Mouse (Mus musculus) granulocyte monocyte progenitor cell, adult 5-6 weeks (primary cell): ENCODE data around the gene Pin1. TPM values are rescaled to one million over a fixed set of nuclear protein-coding genes. Genes with fewer than 3 reads are reported as not detected.
"Not testable (repeated sequence)": the region's sequence is repeated elsewhere in the genome, so short reads cannot be mapped to it uniquely, and the experiment has no call there.

Experiments
- ATAC-seq: replicated peaks from 2 replicates; pipeline ENCODE4 v1.8.0; 2016; ENCODE audit warnings: mild to moderate bottlenecking, moderate TSS enrichment, inconsistent platforms; ENCODE audit not compliant: poor library complexity, severe bottlenecking
- total RNA-seq, 2 experiments: library from RNA; stranded (forward) in 1 of 2; stranded (reverse) in 1 of 2; fragments of 200-712, 200-1000 nt in 1 of 2; fragments of >200 nt in 1 of 2; fragmentation: Nextera tagmentation in 1 of 2; gene quantifications; 2 replicates each; pipeline ENCODE4 v1.2.3; 2014 to 2017

The Pin1 gene
- total RNA-seq (2014; fragmentation: Nextera tagmentation) (14.8 and 22.5 TPM in 2 replicates), total RNA-seq (2017) (16.1 and 22.4 TPM in 2 replicates)

DNA sequence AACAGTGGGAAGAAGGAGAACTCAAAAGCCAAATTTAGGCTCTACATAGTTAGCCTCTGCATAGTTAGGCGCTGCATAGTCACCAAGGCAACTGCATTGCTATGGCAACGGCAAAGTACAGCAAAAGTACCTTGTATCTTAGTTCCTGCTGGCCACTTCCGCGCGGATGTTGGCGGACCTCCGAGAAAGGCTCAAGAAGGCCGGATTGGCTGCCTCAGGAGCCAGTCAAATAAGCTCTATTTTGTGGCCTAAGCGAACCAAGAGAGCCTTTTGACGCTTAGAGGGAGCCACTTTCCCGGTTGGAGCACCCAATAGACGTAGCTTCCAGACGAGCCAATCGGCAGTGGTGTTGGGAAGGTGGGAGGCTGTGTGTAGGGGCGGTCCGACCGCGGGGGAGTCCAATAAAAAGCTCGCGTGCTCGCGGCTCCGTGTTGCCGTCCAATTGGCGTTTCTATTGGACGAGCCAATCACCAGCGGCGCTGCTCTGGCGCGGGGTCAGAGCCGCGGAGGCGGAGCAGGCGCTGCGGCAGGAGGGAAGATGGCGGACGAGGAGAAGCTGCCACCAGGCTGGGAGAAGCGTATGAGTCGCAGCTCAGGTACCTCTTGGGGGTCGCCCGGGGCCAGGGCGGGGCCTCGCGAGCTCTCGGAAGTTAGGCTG is at the start of gene Pin1:
Gene Pin1, plus strand, starts transcription at position 494 of the 658 bp plus-strand sequence.
- ATAC-seq = peak; percentile 90

DNA sequence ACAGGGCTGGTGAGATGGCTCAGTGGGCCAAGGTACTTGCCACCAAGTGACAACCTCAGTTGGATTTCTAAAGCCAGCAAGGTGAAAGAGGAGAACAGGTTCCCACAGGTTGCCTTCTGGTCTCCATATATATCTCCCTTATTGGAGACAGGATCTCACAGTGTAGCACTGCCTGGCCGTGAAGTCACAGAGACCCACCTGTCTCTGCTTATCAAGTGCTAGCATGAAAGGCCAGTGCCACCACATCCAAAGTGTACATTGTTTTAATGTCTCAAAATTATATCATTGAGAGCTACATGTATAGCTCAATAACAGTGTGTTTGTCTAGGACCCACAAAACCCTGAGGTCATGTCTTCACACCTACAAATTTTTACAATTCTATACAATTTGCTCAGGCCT is 45.6 kb upstream of the Pin1 start:
- ATAC-seq = no peak

DNA sequence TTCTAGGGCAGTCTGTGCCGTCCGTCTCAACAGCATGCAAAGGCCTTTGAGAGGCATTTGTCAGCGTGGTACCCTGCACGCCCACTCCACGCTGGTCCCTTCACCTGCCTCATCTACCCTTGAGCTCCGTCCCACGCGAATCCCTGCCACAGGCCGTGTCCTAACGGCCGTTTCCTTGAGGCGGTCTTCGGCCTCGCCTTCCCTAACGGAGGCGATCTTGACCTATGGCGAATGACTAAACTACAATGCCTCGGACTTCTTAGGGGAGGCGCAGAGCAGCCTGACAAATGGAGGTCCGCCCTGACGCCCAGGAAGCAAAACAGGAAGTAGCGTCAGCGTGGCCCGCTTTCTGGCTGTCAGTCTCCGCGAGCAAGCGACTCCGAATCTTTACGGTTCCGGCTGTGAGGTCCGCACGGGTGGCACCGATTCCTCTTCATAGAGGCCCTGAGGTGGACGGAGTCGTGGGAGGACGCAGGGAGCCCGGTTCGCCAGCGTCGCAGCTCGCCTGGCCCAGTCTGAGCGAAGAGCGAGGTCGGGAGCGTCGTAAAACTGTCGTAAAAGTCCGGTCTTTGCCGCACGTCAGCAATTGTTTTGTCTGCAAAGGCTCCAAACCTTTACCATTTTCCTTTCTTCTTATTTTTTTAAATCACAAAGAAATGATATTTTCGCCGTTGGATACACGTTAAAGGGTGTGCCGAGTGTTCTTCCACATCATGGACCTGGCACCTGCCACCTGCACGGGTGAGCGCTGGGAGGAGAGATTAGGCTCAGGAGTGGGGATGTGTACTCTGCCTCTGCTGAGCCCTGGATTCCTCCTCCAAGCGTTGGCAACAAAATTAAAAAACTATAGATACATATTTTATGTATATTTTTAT is 44.6 kb upstream of the Pin1 start:
- peak; percentile 98 for ATAC-seq

DNA sequence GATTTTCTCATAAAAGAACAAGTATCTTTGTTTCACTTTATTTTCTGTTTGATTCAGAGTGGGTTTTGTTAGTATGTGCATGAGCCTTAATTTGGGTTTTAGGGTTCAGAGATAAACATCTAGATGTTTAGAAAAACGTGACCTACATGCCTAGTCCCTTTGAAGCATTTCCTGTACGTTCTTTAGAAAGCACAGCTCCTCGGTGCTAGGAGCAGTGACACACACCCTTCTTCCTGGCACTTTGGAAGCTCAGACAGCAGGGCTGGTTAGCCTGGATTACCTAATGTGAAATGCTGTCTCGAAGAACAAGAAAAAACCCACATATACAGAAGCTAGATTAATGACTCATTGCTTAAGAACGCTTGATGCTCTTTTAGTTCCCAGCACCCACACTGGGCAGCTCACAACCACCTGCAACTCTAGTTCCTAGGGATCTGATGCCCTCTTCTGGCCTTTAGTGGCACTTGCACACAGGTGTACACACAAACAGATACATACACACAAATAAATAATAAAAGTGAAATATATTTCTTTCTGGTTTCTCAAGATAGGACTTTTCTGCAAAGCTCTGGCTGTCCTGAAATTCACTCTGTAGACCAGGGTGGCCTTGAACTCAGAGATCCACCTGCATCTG is 41.9 kb upstream of the Pin1 start:
- no peak for ATAC-seq

DNA sequence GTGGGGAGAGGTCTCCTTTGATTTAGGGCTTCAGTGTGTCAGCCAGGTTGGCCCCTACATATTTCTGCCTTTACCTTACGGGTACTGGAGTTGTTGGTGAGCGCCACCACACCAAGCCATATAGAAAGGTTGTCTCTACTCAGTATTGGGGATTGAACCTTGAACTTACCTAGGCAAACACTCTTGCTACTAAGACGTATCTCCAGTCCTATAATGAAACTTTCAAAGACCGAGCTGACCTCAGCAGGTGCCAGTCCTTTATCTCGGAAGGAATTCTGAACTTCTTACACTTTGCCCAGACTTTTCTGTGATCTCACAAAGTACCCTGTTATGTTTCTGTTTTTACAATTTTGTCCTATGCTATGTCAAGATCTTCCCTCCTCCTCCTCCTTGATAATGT is 39.9 kb upstream of the Pin1 start:
- no peak for ATAC-seq

DNA sequence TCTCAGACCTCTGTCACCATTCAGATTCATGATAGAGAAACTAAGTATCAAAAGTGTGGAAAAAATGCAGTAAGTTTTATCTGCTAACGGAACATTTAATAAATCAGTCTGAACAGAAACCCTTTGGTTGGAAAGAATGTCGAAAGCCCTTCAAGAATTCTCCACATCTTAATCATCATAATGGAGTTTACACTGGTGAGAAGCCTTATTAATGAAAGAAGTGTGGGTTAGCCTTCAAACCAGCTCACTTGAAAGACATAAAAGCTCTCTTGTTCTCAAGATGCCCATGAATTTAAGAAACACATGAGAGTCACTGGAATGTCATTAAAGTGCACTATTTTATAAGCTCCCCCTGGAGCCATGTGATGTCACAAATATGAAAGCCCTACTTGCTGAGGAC is 35.2 kb upstream of the Pin1 start:
- no peak for ATAC-seq

DNA sequence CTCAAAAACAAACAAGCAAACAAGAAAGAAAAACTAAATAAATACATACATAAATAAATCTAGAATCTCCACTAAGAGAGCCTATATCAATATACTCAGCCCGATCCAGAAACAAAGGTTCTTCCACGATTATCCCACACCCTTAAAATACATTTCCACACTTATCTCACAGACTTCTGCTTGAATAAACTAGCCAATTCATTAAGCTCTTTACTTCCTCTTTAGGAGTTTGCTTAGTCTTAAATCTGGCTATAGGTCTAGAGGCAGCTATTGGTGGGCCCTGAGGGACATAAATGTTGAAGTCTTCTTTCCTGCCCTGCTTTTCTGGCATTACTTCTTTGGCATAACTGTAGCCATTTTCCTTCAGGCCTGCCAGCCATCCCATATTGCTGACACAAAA is 20.6 kb upstream of the Pin1 start:
- no peak for ATAC-seq

DNA sequence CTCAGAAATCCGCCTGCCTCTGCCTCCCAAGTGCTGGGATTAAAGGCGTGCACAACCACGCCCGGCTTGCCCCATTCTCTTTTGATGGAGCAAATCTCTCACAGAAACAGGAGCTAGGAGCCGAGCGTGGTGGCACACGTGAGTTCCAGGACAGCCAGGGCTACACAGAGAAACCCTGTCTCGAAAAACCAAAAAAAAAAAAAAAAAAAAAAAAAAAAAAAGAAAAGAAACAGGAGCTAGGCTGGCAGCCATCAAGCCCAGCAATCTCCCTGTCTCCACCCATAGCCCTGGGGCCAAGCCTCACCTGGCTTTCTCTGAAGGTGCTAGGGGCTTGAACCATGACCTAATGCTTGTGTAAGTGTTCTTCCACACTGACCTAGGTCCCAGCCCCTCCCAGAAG is 16.2 kb upstream of the Pin1 start:
- ATAC-seq = not testable (repeated sequence)

DNA sequence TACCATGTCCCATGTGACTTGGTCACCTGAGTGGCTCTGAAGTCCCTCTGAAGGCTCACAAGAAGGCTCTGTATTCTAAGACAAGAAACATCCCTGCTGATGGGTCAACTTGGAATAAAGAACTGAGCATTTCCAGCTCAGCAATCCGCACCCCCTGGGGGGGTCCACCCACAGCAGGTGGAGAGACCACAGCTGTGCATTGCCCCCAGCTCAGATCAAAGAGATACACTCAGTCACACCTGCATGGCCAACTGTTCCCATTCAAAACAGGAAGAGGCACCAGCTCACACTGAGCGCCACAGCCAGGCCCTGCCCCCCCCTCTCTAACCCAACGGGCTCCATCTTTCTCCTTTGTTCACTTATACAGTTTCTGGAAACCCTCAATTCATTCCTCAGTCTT is 15.6 kb upstream of the Pin1 start:
- no peak for ATAC-seq

DNA sequence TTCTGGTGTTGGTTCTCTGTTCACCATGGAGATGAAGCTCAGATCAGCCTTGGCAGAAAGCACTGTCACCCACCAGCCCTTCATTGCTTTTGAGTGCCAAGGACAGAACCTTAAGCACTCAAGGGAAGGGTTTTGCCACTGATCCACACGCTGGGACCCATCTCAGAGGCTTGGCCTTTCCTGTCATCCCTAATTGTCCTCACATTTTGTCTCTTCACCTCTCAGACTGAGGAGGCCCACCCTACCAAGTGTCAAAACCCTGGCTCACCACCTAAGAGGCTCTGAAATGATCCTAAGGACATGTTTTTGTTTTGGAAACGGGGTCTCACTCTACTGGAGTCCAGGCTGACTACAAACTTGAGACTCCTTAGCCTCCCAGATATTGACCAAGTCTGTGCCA is 15.1 kb upstream of the Pin1 start:
- ATAC-seq = no peak

DNA sequence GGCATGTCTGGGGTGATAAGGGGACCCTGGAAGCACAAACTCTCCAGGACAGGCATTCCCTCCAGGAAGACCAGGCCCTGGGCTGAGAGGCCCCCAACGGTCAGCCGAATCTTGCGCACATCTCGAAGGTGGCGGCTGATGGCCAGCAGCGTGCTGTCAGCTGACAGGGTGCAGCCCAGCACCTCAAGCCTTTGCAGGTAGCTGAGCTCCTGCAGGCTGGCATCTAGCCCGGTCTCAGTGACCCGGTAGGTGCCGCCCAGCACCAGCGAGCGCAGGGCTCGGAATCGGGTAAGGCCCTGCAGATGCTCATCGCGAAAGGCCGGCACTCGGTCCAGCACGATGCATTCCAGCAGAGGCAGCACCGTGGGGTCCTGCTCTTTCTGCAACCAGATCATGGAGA is 13.3 kb upstream of the Pin1 start:
- no peak for ATAC-seq

DNA sequence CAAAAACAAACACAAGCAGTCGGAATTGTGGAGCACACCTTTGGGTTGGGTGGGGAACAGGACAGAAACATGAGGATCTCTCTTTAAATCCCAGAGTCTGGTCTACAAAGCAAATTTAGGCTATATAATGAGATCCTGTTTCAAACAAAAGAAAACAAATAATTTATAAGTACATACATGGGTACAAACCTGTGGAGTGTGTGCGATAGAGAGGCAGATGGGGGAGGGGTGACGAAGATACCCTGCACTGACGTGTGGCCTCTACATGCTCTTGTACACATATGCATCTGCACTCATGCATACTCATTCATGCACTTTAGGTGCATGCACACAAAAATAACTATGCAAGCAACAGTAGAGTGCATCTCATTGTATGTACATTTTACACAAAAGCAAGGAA is 12.4 kb upstream of the Pin1 start:
- no peak for ATAC-seq

DNA sequence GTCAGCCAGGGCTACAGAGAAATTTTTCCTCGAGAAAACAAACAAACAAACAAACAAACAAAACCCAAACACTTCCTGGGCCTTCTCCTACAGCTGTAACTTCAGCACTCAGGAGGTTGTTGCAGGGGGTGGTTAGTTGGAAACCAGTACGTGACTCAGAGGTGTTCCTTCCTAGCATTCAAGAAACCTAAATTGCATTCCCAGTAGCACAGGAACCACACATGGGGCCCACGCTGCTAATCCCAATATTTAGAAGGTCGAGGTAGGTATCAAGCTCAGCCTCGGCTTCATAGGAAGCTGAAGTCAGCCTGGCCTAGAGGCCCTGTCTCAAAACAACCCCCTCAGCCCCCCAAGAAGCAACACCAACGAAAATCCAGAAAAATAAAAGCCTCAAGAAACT is 10.4 kb upstream of the Pin1 start:
- ATAC-seq = no peak

DNA sequence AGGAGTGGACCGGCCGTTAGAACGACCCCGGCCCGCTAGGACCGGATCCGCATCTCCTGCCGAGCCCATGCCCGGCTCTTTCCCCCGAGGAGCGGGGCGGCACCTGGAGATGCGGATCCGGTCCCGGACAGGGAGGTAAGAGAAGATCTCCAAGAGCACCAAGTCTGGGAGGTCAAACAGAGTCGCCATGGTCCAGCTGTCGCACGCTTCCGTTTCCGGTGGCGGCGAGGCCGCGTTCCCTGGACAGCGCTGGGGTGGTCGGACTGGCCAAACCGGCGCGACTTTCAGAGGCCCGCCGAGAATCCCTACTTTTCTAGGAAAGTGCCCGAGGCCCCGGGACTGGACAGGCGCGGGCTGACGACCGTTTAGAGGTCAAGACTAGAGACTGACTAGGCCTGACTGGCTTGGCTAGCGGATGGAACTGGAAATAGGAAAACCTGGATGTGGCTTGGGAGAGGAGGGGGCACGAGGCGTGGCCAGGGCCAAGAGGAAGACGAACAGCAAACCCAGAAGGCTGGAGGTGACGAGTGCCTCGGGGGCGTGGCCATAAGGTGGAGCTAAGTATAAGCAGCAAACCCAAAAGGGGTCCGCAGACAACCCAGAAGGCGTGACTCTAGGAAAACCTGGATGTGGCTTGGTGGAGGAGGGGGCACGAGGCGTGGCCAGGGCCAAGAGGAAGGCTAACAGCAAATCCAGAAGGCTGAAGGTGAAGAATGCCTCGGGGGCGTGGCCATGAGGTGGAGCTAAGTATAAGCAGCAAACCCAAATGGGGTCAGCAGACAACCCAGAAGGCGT is 9.6 kb upstream of the Pin1 start, which contains the start of gene Ubl5:
Gene Ubl5, plus strand, starts transcription at position 778 of the 795 bp plus-strand sequence.
- peak; percentile 54 for ATAC-seq

DNA sequence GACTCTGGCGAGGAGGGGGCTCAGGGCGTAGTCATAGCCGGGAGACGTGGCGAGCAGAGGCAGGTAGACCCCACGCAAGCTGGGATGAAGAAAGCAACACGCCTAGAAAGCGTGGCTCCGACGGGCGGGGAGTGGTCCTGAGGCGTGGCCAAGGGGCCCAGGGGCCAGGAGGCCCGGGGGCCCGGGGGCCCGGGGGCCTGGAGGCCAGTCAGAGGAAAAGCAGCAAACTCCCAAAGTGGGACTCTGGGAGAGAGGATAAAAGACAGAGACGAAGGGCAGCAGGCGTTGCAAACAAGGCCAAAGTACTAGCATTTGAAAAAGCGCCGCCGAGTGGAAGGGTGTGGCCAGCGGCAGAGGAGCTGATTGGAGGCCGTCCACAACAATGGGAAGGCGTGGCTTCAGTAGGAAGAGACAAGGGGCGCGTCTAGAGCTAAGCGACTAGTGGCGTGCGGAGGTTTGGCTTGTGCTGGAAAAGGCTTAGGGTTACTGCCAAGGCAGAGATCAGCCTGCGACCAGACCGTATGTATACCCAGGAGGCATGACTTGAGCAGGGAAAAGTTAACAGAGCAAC is 8.9 kb upstream of the Pin1 start:
- peak; percentile 66 for ATAC-seq

DNA sequence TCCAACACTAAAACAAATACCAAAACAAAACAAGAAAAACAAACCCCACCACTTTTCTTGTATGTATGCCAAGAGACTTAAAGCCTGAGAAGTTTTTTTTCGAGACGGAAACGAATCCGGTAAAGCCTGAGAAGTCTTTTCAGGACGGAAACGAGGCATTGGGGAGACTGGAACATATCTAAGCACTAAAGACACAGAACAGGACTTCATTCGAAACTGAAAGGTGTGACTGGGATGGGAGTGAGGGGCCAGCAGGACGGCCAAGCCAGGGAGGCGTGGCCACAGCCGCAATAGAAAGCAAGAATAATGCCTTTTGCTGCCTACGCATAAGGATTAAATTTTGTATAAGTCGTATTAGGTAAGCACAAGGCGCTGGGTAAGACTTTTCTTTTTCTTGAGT is 8.1 kb upstream of the Pin1 start:
- ATAC-seq = 0 out of 2 replicates have a peak, but pooled peaks have one; percentile 9

DNA sequence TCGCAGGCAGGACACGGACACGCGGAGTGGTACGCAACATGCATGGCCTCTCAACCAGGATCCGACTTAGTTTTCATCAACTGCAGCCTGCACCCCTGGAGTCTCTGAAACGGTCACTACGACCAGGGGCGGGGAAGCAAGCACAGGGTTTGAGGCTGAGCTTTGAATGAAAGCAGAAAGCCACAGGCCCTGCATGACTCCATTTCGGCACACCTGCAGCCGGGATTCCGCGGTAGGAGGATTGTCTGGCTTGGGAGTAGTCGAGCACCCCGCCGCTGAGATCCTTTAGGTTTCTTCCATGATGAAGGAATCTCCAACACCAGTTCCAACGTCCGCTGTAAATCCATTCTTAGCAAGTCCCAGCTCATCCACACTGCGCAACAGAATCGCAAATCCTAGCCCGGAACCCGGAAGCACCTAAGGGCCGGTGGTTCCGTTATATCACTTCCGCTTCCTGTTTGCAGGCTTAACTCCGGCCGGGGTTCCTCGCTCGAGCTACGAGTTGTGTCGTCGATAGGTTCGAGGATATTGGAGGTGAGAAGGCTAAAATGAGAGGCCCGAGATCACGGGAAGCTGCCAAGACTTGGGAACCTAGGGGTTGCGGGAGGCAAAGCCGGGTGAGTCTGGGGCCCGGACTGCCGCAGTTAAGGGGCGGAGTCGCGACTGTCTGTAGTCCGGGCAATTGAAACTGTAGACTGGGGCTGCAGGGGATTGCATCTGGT is 7.4 kb upstream of the Pin1 start, which contains the start of gene Fbxl12:
Gene Fbxl12, minus strand, starts transcription at position 408 of the 722 bp plus-strand sequence.
- ATAC-seq = peak; percentile 53

DNA sequence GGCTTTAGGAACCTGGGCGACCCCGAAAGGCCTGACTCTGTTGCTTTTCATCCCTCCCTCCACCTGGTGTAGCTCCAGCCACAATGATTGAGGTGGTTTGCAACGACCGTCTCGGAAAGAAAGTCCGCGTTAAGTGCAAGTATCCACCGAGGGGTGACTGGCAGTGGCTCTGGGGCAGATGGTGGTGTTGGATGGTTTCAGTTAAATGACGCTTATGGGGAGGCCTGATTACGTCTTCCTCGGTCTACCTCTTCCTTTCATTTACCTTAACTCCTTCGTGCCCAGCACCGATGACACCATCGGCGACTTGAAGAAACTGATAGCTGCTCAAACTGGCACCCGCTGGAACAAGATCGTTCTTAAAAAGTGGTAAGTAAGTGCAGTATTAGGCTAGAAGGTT is 6.8 kb upstream of the Pin1 start:
- peak; percentile 29 for ATAC-seq

DNA sequence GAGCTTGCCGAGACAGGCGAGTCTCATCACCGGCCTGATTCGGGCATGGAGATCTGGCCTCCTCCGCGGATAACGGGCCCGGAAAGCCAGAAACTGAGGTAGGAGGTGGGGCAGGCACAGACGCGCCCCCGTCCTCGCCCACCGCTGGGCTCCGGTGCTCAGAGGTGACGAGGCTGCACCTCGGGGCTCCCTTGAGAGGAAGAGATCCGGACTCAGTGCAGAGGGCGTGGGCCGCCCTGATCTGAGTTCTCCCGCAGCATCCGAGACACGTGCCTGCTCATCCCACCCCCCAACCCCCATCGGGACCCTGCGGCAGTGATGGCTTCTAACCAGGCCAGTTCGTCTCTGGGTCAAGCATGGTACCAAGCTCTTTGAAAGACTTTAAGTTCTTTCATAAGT is 364 bp downstream of the Pin1 start:
- ATAC-seq = peak; percentile 31
